Mouse (Mus musculus): ENCODE measurements at regions not wholly inside any gene's neighbourhood (a gene's known extent, or its start where the extent isn't known, plus 50 kb on each side); places are given as distances from the start of the nearest gene placed in this dataset.

DNA sequence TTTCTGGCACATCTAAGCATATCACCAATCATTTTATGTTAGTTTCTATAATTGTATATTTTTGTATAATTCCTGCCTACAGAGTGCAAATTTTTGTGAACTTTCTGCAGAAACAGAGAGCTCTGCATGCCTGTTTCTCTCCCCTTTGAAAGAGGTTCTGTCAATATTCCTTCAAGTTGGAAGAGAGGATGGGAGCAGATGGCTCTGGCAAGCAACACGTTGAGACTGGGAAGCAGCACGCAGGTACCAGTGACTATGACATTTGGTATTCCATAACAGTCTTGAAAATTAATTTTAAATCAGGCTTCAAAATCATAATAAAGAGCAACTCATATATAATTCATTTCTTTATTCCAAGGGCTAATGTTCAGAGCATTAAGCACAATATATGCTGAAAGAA is 795.7 kb upstream of the Adgrl2 start:
- no peak for TF ChIP-seq POLR2AphosphoS5 (IDR thresholded peaks at IDR 0.05; ENCODE audit: insufficient replicate concordance, low read depth, low read length)
- TF ChIP-seq CTCF (IDR thresholded peaks at IDR 0.05; ENCODE audit: low read depth, low read length) = no peak
- TF ChIP-seq GATA1 (IDR thresholded peaks at IDR 0.05; ENCODE audit: borderline replicate concordance, low read length) = no peak
- no peak for TF ChIP-seq GATA2 (IDR thresholded peaks at IDR 0.05; ENCODE audit: borderline replicate concordance, low read depth, low read length)
- TF ChIP-seq TAL1 (conservative IDR thresholded peaks at IDR 0.05; ENCODE audit: low read depth, low read length) = no peak
